Mouse (Mus musculus) ovary, postnatal 36 days (tissue): ENCODE results near the gene Noxred1.
"Not testable (repeated sequence)": the region's sequence is repeated elsewhere in the genome, so short reads cannot be mapped to it uniquely, and the experiment has no call there.

Experiments used
- DNase-seq: peaks from one replicate; pipeline ENCODE4 v3.0.0; 2022; ENCODE audit warnings: low spot score, mixed read lengths

Gene Noxred1

GRCm38 (mm10) chr12:87238632-87239031 lies at the start of gene Noxred1:
Gene Noxred1 (minus strand): TSS chr12:87238732.
- no peak for DNase-seq

DNA sequence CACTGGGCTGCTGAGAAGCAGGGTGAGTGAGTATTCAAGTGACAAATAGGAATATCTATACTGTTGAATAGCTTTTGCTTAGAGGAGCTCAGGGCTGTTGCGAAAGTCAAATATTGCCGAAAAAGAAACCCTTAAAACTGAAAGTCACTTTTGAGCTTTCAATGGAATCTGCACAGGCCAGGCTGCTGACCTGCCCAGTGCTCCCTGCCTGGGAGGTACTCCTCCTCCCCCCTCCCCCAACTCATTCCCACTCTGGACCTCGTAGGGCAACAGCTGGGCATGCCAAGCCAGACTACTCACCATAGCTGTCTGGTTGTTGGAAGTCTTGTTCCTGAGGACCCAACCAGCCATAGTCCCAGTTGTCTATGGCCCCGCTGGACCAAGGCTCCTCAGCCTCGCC lies 46.2 kb upstream of the Noxred1 start:
- DNase-seq = no peak

DNA sequence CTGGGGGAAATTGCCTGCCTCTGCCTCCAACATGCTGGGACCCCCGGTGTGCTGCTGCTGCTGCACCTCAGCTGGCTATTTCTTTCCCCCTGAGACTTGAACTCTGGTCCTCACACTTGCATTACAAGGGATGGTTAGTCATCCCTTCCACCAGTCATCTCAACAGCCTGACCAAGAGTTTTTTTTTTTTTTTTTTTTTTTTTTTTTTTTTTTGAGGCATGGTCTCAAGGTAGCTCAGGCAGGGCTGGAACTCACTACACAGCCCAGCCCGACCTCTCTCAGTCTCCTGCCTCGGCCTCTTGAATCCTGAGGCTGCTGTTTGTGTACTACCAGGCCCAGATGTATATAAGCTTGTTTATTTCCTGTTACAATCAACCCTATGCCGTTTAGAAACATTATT lies 45.7 kb upstream of the Noxred1 start:
- no peak for DNase-seq

GRCm38 (mm10) chr12:87283706-87284105 lies 45.2 kb upstream of the Noxred1 start:
- DNase-seq = no peak

GRCm38 (mm10) chr12:87282743-87283142 lies 44.2 kb upstream of the Noxred1 start:
- DNase-seq = no peak

GRCm38 (mm10) chr12:87281766-87282165 lies 43.2 kb upstream of the Noxred1 start:
- DNase-seq = no peak

DNA sequence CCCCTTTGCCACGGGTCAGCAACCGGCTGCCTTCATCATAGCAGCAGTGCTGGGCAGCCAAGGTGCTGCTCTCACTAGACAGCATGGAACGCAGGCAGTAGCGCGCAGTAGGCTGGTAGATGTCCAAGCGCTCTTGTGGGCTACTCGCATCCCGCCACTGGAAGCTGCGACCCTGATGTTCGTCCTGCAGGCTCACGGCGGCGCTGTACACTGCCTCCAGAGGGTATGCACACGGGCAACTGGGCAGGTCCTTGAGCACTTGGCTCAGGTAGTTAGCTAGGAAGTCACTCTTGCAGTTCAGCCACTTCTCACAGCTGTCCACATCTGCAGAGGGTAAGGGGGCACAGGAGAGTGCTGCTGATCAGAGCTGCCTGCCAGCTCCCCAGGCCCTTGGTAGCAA lies 41.3 kb upstream of the Noxred1 start:
- peak; percentile 24 for DNase-seq

DNA sequence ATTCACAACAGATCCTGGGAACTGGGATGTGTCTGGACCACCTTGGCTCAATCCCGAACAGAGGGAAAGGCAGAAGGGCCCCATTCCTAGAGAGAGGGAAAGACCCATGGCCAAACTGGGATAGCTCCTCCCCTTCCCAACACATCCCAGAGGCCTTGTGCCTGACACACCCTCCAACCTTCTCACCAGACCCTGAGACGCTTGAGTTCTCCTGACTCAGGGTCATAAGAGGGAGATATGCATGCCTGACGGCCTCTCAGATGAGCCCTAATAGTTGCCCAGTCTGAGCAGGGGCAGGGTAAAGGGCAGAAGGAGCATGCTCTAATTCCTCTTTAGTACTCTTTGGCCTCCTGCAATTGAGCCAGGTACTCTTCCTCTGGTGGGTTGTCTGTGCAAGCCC lies 40.8 kb upstream of the Noxred1 start:
- DNase-seq = no peak

GRCm38 (mm10) chr12:87278118-87278730 lies 39.7 kb upstream of the Noxred1 start:
- DNase-seq = peak; percentile 55

DNA sequence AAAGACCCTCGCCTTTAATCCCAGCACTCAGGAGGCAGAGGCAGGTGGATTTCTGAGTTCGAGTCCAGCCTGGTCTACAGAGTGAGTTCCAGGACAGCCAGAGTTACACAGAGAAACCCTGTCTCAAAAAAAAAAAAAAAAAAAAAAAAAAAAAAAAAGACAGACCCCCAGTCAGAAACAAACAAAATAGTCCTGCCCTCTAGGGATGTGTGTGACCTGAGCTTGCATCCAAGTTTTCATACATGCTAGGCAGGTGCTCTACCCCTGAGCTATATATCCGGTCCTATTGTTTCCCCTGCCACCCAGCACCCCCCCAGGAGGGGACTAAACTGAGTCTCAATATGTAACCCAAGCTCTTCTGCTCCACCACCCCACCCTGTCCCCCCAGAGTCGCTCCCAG lies 38.7 kb upstream of the Noxred1 start:
- DNase-seq = not testable (repeated sequence)

DNA sequence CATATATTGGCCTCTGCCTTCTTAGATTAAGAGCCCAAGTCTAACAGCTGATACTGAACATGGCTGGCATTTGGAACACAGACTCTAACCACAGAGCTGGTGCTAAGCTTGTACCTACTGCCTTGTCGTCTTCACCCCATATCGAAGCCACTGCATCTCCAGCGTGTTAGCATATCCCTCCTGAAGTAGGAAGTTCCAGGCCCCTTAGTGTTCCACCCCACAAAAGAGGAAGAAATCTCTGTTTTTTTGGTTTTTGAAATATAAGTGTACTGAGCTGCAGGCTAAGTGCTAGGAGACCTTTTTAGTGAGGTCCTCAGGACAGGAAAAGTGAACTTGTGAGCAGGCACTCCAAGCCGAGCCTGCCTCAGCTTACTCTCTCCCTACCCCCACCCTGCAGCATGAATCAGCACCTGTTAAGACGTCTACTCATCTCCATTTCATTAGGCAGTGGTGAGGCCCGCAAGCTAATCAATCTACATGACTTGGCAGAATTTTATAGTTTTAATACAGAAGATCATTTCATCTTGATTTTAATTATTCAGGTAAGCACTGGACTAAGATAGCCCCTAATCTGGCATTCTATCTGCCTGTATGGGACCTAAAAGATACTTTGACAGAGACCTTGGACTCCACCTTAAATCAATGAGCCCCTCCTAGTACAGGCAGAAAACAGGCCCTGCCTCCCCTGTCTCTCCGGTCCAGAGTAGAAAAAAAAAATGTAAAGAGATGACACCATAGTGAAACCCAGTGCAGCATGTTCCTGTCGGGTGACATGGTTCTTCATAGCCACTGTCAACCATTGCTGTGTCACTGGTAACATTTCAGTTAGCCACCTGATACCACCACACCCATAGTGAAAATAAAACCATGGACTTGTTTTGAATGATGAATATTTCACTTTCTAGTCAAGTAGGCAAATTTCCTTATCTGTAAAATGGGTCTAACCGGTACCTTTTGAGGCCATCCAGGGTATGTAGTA lies 36.6 kb upstream of the Noxred1 start:
- no peak for DNase-seq

DNA sequence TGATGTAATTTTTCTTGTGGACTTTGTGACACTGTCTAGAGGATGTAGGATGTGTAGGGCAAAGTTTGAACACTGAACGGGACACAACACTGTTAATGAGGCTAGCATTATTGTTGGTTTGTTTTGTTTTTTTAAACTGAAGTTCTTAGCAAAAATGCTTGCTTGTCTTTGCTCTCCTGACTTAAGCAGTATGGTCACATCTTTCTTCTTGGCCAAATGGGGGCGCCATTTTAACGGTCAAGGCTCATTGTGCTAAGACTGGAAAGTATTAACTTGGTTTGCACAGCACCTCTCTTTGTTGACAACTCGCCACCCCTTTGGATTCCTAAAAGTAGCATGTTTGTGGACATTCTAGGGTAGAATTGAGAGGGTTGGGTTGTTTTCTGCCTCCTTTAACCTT lies 29.1 kb upstream of the Noxred1 start:
- no peak for DNase-seq

- no peak for DNase-seq
These were observed 28.5 kb upstream of the Noxred1 start for GRCm38 (mm10) chr12:87266827-87267603.

DNA sequence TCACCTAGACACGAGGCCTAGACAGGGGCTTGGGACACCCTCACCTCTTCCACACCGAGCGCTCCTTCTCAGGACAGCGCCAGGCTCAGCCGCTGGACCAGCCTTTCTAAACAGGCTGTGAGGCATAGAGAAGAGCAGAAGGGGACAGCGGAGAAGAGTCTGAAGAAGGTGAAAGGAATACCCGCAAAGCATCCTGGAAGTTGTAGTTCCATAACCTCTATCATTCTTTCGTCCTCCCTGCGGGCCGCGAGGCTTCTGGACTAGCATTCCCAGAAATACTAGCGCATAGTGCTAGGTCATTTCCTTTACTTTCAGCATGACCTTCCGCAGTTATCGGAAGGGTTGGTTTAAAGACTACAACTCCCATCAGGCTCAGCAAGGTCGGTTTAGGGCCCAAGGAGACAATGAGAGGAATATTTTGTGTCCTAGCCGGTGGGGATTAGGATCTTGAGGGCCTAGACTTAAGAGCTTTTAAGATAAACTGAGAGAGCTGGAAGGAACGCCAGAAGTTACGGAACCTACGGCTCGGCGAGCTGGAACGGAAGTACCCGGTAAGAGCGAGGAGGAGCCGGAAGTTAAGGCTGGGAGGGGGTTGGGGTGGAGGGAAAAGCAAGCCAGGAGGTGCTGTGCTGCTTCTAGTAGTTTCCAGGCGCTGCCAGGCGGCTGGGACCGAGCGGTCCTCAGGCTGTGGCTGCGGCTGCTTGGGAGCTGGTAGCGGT lies 27.7 kb upstream of the Noxred1 start, which contains the start of the genes Vipas39 and Ahsa1:
TSS of gene Vipas39 (minus strand) at position 149 of the 719 bp plus-strand sequence.
TSS of gene Ahsa1 (plus strand) at position 372 of the 719 bp plus-strand sequence.
- peak; percentile 79 for DNase-seq

DNA sequence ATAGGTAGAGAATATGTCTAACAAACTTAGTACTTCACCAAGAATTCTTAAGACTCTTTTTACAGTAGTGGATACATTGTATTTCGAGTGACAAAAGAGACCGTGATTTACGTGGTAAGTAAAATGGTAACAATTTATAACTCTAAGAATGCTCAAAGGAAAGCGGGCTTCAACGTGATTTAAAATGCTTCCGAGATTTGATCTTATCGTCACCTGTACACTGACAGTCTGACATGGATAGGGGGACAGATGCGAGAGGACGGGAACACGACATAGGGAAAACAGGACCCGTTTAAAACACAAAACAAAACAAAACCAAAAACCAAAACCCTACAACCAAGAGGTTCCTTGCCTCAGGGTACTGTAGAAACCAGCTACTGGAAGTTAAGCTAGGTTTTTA lies 26.9 kb upstream of the Noxred1 start:
- DNase-seq = no peak

GRCm38 (mm10) chr12:87260562-87260961 lies 22.0 kb upstream of the Noxred1 start:
- no peak for DNase-seq

- no peak for DNase-seq
These were observed 18.1 kb upstream of the Noxred1 start for GRCm38 (mm10) chr12:87256629-87257028.

- no peak for DNase-seq
These were observed 15.3 kb upstream of the Noxred1 start for GRCm38 (mm10) chr12:87253878-87254277.

DNA sequence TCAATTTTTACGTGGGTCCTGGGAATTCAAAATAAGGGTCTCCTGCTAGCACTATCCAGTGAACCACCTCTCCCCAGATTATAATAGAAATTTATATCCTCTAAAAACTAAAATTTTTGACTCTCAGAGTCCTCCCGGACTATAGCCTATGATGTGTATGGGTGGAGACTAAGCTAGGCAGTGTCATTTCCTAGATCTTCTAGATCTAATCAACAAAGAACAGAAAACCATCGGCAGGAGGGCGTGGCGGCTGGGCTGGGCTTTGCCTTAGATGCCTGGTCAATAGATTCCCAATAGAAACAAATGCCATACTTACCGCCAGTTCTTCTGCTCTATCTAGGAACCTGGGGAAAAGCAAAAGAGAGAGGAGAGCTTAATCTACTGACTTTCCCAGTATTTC lies 11.6 kb upstream of the Noxred1 start:
- DNase-seq = no peak

DNA sequence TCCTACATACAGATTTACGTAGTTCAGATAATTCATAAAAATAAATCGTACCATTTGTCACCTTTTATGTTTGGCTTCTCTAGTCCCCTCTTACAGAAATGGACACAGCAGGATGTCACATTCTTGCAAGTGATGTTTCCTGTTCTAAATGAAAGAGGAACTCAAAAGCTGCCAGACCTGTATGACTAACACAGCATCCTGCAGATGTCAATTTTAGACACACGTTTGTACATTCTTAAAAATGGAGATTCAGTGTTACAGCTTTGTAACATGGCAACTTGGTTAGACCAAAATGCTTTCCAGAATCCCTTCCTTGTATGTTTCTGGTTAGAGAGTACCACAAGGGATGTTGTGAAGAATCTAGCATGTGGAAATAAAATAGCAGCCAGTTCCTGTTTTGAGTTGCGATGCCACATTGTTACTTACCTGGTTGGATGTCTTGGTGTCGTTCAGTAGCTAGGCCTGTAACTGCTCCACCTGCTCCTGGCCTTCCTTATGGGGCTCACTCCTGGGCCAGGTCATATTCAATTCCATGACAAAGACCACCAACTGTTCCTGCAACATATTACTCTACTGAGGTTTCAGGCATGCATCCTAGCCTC lies 1.5 kb downstream of the Noxred1 start:
- no peak for DNase-seq

GRCm38 (mm10) chr12:87230379-87230895 lies 8.1 kb downstream of the Noxred1 start:
- DNase-seq = no peak
